Mouse (Mus musculus): Measurements from ENCODE around the gene Gm5767. TPM values are rescaled to one million over a fixed set of nuclear protein-coding genes. Genes with fewer than 3 reads are reported as not detected.
A peak's percentile ranks its signal among the peaks of the same experiment; 100 is the strongest.

The Gm5767 gene
- polyA plus RNA-seq (2016; fragmentation: Nextera tagmentation; extraction: Ambion mirVana): not detected in 2 replicates

DNA sequence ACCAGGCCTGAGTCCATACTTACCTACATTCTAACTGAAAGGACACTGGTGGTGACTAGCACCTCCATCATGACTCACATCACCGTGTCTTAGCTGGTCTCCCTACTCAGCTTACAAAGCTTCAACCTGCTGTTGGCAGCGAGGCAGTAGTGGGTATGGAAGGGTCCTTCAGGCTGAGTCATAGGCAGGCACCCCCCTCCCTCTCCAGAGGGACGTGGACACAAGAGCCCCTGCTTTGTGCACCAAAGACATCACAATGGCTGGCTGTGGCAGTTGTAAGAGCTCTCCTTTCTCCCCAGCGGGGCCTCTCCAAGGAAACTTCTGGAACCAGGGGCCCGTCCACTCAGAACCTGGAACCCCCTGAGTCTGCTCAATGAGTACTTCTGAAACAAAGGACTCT lies at the start of gene Gm5767:
Gm5767 (plus strand) TSS at position 301 of the 400 bp plus-strand sequence.
- WGBS: 85% methylated on average over 5 of the region's 5 CpGs
- H3K4me1 ChIP-seq: no peaks in the 10 kb centered on the region
- no peak for ATAC-seq (ENCODE audit: insufficient number of reproducible peaks, insufficient read depth, low FRiP score, low TSS enrichment)
- H3K27ac ChIP-seq: no peak within 1 kb of the TSS
- no peaks in the 10 kb centered on the region for H3K9me3 ChIP-seq
- H3K27me3 ChIP-seq: no peaks in the 10 kb centered on the region
- no peak within 1 kb of the TSS for H3K4me3 ChIP-seq
- no peak within 1 kb of the TSS for H3K9ac ChIP-seq
- no peaks in the 10 kb centered on the region; the same call in 1 of the 2 replicates for H3K36me3 ChIP-seq
- H3K4me2 ChIP-seq (replicated peaks): no peak within 1 kb of the TSS

DNA sequence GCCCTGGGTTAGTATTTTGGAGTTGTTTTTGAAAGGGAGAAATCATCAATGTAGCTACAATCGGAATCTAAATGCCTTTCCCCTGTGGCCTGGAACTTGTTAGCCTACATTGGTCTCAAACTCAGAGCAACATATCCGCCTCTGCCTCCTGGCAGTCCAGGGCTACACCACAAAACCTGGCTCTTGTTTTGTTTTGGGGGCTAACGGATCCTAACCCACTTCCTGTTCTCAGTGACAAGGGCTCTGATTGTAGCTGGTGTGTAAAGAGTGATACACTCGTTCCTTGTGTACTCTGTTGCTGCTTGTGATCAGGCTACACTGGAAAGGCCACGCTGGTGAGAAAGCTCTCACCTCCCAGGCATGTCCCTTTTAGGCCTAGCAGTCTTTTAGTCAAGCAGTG lies 49.1 kb upstream of the Gm5767 start:
- peaks cover 31% of the 10 kb centered on the region for H3K36me3 ChIP-seq
- 79% methylated on average over 5 of the region's 5 CpGs for WGBS
- H3K4me1 ChIP-seq: peaks cover 7% of the 10 kb centered on the region
- H3K4me2 ChIP-seq (replicated peaks): no peak overlapping the region
- H3K9ac ChIP-seq: no peak overlapping the region
- no peak for ATAC-seq (ENCODE audit: insufficient number of reproducible peaks, insufficient read depth, low FRiP score, low TSS enrichment)
- H3K27ac ChIP-seq: no peak overlapping the region
- no peak overlapping the region for H3K4me3 ChIP-seq
- no peaks in the 10 kb centered on the region for H3K9me3 ChIP-seq
- no peaks in the 10 kb centered on the region for H3K27me3 ChIP-seq

DNA sequence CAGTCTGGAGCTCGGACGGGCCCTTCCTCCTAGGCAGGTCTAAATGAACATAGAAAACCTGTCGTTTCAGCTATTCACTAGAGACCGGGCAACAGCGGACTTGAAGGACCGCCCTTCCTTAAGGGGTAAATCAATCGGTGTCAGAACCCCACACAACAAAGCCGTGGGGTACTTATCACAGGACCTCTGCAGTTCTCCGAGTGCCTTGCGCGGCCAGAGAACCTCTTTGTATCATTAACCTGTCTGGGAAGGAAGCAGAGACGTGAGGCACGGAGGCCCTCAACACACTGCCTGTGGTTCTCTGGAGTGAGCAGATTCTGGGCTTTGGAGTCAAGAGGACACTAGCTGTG lies 43.7 kb upstream of the Gm5767 start:
- H3K4me3 ChIP-seq: peak overlapping the region; percentile 78
- ATAC-seq (ENCODE audit: insufficient number of reproducible peaks, insufficient read depth, low FRiP score, low TSS enrichment): peak; percentile 41
- WGBS: 1% methylated on average over 13 of the region's 13 CpGs
- H3K9me3 ChIP-seq: no peaks in the 10 kb centered on the region
- H3K36me3 ChIP-seq: peaks cover 20% of the 10 kb centered on the region
- peak overlapping the region; percentile 86 for H3K4me2 ChIP-seq (replicated peaks)
- peaks cover 15% of the 10 kb centered on the region for H3K4me1 ChIP-seq
- H3K9ac ChIP-seq: peak overlapping the region; percentile 72
- peak overlapping the region; percentile 84 for H3K27ac ChIP-seq
- no peaks in the 10 kb centered on the region for H3K27me3 ChIP-seq

DNA sequence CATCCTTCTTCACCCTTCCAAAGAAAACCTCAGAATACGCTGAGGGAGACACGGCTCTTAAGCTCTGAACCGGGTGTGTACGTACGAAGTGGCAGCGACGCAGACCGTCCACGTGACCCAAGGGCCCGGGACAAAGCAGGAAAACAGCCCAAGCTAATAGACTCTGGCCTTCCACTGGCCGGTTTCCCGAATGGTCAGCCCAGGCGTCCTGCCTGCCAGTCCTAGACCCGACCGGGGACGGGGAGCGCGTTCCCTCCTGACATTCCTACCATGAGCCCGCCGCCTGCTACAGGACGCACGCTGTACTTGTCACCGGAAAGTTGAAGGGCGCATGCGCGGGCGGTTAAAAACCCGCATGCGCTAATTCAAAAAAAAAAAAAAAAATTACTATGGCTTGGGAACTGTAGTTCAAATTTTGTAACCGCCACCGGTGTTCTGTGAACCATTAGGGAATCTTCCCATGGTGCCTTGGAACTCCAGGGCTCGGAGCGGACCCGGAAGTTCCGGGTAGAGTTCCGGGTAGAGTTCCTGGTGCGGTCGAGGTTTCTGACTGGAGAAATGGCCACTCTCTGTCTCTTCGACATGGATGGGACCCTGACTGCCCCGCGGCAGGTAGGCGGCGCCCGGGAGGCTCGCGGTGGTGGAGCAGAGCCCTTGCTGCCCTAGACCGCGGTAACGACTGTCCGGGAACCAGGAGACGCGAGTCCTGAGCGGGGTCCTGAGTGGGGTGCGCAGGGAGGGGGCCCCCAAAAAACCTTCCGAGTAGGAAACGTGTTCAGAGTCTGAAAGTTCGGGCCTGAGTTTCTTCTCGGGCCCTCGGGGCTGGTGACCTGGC lies 43.1 kb upstream of the Gm5767 start, which contains the start of the genes Pmm2 and Tmem186:
Pmm2 (plus strand) TSS at position 458 of the 835 bp plus-strand sequence.
Tmem186 (minus strand) TSS at position 496 of the 835 bp plus-strand sequence.
- Histone ChIP-seq H3K9me3 (no peaks in the 10 kb centered on the region), H3K27me3 (no peaks in the 10 kb centered on the region), H3K4me1 (peaks cover 15% of the 10 kb centered on the region), H3K4me3 (peak within 1 kb of the TSS; percentile 78), H3K36me3 (peaks cover 19% of the 10 kb centered on the region), H3K27ac (peak within 1 kb of the TSS; percentile 84), H3K4me2 (replicated peaks) (peak within 1 kb of the TSS; percentile 86), H3K9ac (peak within 1 kb of the TSS; percentile 78)
- under 1% methylated on average over 59 of the region's 59 CpGs for WGBS
- ATAC-seq (ENCODE audit: insufficient number of reproducible peaks, insufficient read depth, low FRiP score, low TSS enrichment): peak; percentile 83

DNA sequence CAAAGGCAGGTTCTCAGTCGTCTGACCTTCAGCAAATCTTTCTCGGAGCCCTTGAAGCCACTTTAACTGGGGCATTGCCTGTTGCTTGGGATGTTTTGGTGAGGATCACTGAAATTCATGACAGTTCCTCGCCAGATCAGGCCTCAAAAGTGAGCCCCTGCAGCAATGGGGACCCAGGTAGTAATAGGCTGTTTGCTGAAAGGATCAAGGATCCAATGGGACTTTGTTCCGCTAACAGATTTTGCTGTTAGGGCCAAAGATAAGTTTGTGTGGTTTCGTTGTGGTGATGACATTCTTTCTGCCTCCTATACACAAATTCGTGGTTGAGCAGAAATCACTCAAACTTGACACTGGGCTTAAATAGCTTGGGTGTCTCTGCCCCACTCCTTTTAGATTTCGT lies 42.4 kb upstream of the Gm5767 start:
- ATAC-seq (ENCODE audit: insufficient number of reproducible peaks, insufficient read depth, low FRiP score, low TSS enrichment): no peak
- H3K9ac ChIP-seq: peak overlapping the region; percentile 78
- H3K4me3 ChIP-seq: peak overlapping the region; percentile 78
- H3K9me3 ChIP-seq: no peaks in the 10 kb centered on the region
- peaks cover 15% of the 10 kb centered on the region for H3K4me1 ChIP-seq
- peak overlapping the region; percentile 86 for H3K4me2 ChIP-seq (replicated peaks)
- WGBS: 43% methylated on average over 7 of the region's 7 CpGs
- H3K27me3 ChIP-seq: no peaks in the 10 kb centered on the region
- H3K27ac ChIP-seq: peak overlapping the region; percentile 84; the same call in 1 of the 2 replicates
- peaks cover 20% of the 10 kb centered on the region for H3K36me3 ChIP-seq

DNA sequence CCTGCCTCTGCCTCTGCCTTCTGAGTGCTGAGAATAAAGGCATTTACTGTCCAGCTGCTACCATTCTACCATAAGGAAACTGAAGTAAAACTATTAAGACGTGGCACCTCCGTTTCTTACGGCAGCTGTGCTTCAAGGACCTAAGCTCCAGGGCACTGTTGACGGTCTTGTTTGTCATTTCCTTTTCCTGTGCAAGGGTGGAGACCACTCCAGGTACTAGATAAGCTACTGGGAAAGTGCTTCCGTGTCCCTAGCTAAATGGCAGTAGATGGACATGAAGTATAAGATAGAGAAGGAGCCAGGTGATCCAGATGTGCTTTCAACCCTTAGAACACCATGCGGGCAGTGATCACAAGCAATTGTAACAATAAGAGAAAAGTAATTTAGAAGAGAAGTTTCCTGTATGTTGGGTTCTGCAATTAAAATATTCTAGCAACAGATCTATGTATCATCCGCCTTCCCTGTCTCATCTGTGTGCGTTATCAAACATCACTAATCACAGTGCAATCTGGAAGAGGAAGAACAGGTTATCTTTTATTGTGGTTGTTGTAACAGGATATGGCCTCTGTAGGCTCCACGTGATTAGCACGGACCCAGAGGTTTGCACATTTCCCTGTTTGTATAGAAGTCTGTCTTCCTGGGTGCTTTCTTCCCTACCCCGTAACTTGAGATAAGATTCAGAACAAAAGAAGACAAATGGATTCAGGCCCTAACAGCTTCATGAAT lies 40.9 kb upstream of the Gm5767 start:
- H3K36me3 ChIP-seq: peaks cover 33% of the 10 kb centered on the region
- 92% methylated on average over 11 of the region's 11 CpGs for WGBS
- peaks cover 15% of the 10 kb centered on the region for H3K4me1 ChIP-seq
- H3K27ac ChIP-seq: no peak overlapping the region
- H3K4me3 ChIP-seq: no peak overlapping the region
- no peak overlapping the region for H3K9ac ChIP-seq
- ATAC-seq (ENCODE audit: insufficient number of reproducible peaks, insufficient read depth, low FRiP score, low TSS enrichment): no peak
- no peaks in the 10 kb centered on the region for H3K27me3 ChIP-seq
- H3K9me3 ChIP-seq: no peaks in the 10 kb centered on the region
- H3K4me2 ChIP-seq (replicated peaks): no peak overlapping the region

DNA sequence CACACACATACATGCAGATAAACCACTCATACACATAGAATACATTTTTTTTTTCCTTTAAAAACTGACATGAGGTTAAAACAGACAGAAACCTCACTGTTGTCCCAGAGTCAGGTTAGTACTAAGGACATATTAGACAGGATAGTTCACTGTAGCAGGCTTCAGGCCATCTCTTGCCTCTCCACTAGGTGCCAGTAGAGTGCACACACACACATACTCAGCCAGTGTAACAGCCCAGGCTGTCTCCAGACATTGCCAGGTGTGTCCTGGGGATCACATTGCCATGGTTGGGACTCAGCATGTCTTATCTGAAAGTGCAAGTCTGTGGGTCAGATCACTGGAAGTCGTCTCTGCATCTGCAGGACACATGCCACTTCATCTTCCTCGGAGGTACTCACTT lies 36.7 kb upstream of the Gm5767 start:
- Histone ChIP-seq H3K36me3 (peaks cover 60% of the 10 kb centered on the region), H3K4me3 (no peak overlapping the region), H3K27me3 (no peaks in the 10 kb centered on the region), H3K4me1 (no peaks in the 10 kb centered on the region), H3K9ac (no peak overlapping the region), H3K27ac (no peak overlapping the region), H3K4me2 (replicated peaks) (no peak overlapping the region), H3K9me3 (no peaks in the 10 kb centered on the region)
- ATAC-seq (ENCODE audit: insufficient number of reproducible peaks, insufficient read depth, low FRiP score, low TSS enrichment): peak; percentile 41; the same call in 1 of the 2 replicates
- 70% methylated on average over 2 of the region's 2 CpGs for WGBS

DNA sequence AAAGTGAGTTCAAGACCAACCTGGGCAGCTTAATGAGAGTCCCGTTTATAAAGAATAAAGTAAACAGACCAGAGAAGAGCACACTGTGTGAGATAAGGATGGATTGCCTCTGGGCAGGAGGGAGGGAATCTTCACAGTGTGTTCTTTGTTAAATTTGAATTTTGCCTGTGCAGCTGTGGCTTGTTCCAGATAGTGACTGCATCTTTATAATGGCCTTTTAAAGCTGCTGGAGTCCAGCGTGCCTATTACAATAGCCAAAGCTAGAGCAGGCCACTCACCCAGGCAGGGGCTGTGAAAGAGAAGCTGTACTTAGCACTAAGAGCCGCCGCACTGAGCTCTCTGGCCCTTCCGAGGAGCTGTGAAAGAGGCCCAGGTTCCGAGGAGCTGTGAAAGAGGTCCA lies 35.0 kb upstream of the Gm5767 start:
- H3K4me1 ChIP-seq: no peaks in the 10 kb centered on the region
- H3K27ac ChIP-seq: no peak overlapping the region
- no peaks in the 10 kb centered on the region for H3K9me3 ChIP-seq
- H3K4me2 ChIP-seq (replicated peaks): no peak overlapping the region
- peaks cover 76% of the 10 kb centered on the region for H3K36me3 ChIP-seq
- no peak overlapping the region for H3K4me3 ChIP-seq
- WGBS: 76% methylated on average over 6 of the region's 6 CpGs
- no peaks in the 10 kb centered on the region for H3K27me3 ChIP-seq
- ATAC-seq (ENCODE audit: insufficient number of reproducible peaks, insufficient read depth, low FRiP score, low TSS enrichment): no peak
- H3K9ac ChIP-seq: no peak overlapping the region

DNA sequence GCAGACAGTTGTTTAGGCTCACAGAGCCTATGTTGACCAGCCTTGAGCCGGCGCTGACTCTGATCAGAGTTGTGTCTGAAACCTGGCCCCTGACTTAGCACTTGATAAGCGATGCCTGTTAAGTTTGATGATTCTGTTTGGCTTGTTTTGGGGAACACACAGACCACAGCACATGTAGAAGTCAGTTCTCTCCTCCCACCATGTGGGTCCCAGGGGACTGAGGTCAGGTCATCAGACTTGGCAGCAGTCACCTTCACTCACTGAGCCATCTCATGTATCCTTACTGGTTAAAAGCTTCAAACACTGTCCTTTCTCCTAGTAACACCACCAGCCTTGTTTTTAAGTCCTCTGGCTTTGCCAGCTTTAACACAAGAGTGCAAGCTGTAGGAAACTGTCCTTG lies 30.6 kb upstream of the Gm5767 start:
- Histone ChIP-seq H3K4me2 (replicated peaks) (no peak overlapping the region), H3K27ac (no peak overlapping the region), H3K9me3 (no peaks in the 10 kb centered on the region), H3K4me3 (no peak overlapping the region), H3K9ac (no peak overlapping the region), H3K36me3 (peaks cover 89% of the 10 kb centered on the region), H3K27me3 (no peaks in the 10 kb centered on the region), H3K4me1 (no peaks in the 10 kb centered on the region)
- WGBS: 87% methylated on average over 3 of the region's 3 CpGs
- ATAC-seq (ENCODE audit: insufficient number of reproducible peaks, insufficient read depth, low FRiP score, low TSS enrichment): no peak

DNA sequence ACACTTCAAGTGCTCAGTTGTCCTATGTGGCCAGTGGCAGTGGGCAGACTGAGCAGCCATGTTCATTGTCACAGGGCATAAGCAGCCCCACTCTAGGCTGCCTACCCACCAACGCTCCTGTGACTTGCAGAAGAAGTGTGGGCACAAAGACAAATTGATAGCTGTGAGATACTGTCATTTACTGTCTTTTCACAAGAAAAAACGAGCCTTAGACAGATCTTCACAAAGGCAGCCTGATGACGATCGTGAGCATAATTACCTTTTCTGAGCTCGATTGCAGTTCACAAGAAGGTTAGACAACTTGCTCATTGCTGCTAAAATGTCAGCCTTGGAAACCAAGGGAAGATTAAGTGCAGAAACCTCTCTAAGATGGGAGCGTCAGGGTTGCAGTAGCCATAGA lies 25.5 kb upstream of the Gm5767 start:
- no peaks in the 10 kb centered on the region for H3K27me3 ChIP-seq
- H3K36me3 ChIP-seq: peaks cover 76% of the 10 kb centered on the region
- no peak for ATAC-seq (ENCODE audit: insufficient number of reproducible peaks, insufficient read depth, low FRiP score, low TSS enrichment)
- no peaks in the 10 kb centered on the region for H3K9me3 ChIP-seq
- no peak overlapping the region for H3K27ac ChIP-seq
- H3K4me1 ChIP-seq: no peaks in the 10 kb centered on the region
- no peak overlapping the region for H3K4me3 ChIP-seq
- no peak overlapping the region for H3K9ac ChIP-seq
- H3K4me2 ChIP-seq (replicated peaks): no peak overlapping the region
- WGBS: 86% methylated on average over 6 of the region's 6 CpGs

DNA sequence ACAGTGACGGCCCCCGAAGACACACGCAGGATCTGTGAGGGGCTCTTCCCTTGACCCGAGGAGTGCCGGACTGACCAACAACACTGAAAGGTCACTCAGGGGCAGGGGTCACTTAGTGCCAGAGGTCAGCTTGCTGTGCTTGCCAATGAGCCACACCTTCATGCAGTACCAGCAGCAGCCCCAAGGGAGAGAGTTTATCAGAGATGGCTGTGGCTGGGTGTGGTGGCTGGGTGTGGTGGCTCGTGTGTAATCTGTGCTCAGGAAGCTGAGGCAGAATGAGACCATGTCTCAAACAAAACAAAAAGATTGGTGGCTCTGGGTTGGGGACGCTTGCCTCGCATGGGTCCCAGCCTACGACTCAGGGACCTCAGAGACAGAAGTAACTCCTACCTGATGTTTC lies 25.0 kb upstream of the Gm5767 start:
- WGBS: 78% methylated on average over 9 of the region's 9 CpGs
- H3K36me3 ChIP-seq: peaks cover 78% of the 10 kb centered on the region

DNA sequence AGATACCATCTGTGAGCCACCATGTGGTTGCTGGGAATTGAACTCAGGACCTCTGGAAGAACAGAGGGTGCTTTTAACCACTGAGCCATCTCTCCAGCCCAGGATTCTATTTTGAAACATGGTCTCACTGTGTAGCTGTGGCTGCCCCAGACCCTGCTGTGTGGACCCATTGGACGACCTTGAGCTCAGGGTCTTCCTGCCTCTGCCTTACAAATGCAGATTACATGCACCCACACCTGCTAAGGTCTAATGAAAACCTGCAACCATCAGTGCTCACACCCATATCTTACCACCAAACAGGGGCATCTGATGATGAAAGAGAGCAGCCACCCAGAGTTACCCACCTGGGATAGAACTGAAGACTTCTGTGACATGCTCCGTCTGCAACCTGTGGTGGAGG lies 24.3 kb upstream of the Gm5767 start:
- Histone ChIP-seq H3K9me3 (no peaks in the 10 kb centered on the region), H3K9ac (no peak overlapping the region), H3K4me1 (no peaks in the 10 kb centered on the region), H3K27me3 (no peaks in the 10 kb centered on the region), H3K4me2 (replicated peaks) (no peak overlapping the region), H3K27ac (no peak overlapping the region), H3K36me3 (peaks cover 75% of the 10 kb centered on the region), H3K4me3 (no peak overlapping the region)
- 86% methylated on average over 2 of the region's 2 CpGs for WGBS
- ATAC-seq (ENCODE audit: insufficient number of reproducible peaks, insufficient read depth, low FRiP score, low TSS enrichment): no peak

More for the DNA sequence above, 25.0 kb upstream of the Gm5767 start:
- H3K27me3 ChIP-seq: no peaks in the 10 kb centered on the region
- H3K4me3 ChIP-seq: no peak overlapping the region
- no peak for ATAC-seq (ENCODE audit: insufficient number of reproducible peaks, insufficient read depth, low FRiP score, low TSS enrichment)
- no peak overlapping the region for H3K4me2 ChIP-seq (replicated peaks)
- H3K27ac ChIP-seq: no peak overlapping the region
- H3K9me3 ChIP-seq: no peaks in the 10 kb centered on the region
- no peak overlapping the region for H3K9ac ChIP-seq
- no peaks in the 10 kb centered on the region for H3K4me1 ChIP-seq
